Mouse (Mus musculus) hindbrain, postnatal 0 days (tissue): ENCODE measurements around the gene Rai14. TPM values are rescaled to one million over a fixed set of nuclear protein-coding genes. Genes with fewer than 3 reads are reported as not detected.

Experiments
- ATAC-seq: fragments of 200-750 bp; cut with Nextera tagmentation; 2 replicates; pipeline ENCODE4 v1.8.0; 2017; ENCODE audit warnings: mild to moderate bottlenecking, moderate TSS enrichment, moderate library complexity
- DNase-seq: peaks from one replicate; pipeline ENCODE4 v3.0.0-alpha.2; 2015; ENCODE audit warnings: low spot score
- H3K27ac ChIP-seq: fragments of 300-500 bp; sonication (generic); 2 replicates; pipeline ENCODE4 v1.5.1; 2014; ENCODE audit warnings: mild to moderate bottlenecking
- H3K27me3 ChIP-seq: fragments of 300-500 bp; sonication (generic); 2 replicates; pipeline ENCODE4 v1.6.1; 2014; ENCODE audit warnings: low read length, mixed read lengths; ENCODE audit not compliant: insufficient read depth
- H3K36me3 ChIP-seq: fragments of 300-500 bp; sonication (generic); 2 replicates; pipeline ENCODE4 v1.6.1; 2014; ENCODE audit warnings: low read length, mixed read lengths; ENCODE audit not compliant: insufficient read depth
- H3K4me1 ChIP-seq: fragments of 300-500 bp; sonication (generic); 2 replicates; pipeline ENCODE4 v1.6.1; 2014; ENCODE audit warnings: antibody characterized with exemption, low read length, mixed read lengths; ENCODE audit not compliant: insufficient read depth
- H3K4me2 ChIP-seq: fragments of 300-500 bp; sonication (generic); 2 replicates; pipeline ENCODE4 v1.6.1; 2014; ENCODE audit warnings: low read depth, mild to moderate bottlenecking, low read length, moderate library complexity, mixed read lengths
- H3K4me3 ChIP-seq: fragments of 300-500 bp; sonication (generic); 2 replicates; pipeline ENCODE4 v1.5.1; 2014; ENCODE audit warnings: low read length
- H3K9ac ChIP-seq: fragments of 300-500 bp; sonication (generic); replicated peaks from 2 replicates; pipeline ENCODE4 v1.6.1; 2014; ENCODE audit warnings: mild to moderate bottlenecking, low read length, moderate library complexity, mixed read lengths
- H3K9me3 ChIP-seq: fragments of 300-500 bp; sonication (generic); 2 replicates; pipeline ENCODE4 v1.6.1; 2016; ENCODE audit warnings: low read length, mixed read lengths
- CTCF ChIP-seq: IDR thresholded peaks from 2 replicates; pipeline ENCODE4 v1.5.1; 2016; ENCODE audit warnings: antibody characterized with exemption, control low read depth, low read depth
- WGBS: fragments of 180-500 bp; shearing (Covaris S2); extraction: QIAGEN DNeasy Blood & Tissue Kit; methylation state at CpG from one replicate; pipeline ENCODE4 v1.1.7; 2014; 5-methylcytosine and 5-hydroxymethylcytosine counted together
- polyA plus RNA-seq: library from polyadenylated mRNA; unstranded; fragments of >200 nt; fragmentation: Nextera tagmentation; extraction: Ambion mirVana; gene quantifications from 2 replicates; pipeline ENCODE4 v1.2.1, GENCODE M21; 2015
- total RNA-seq: library from RNA; depleted of rRNA; stranded (reverse); fragments of >200 nt; gene quantifications from 2 replicates; pipeline ENCODE4 v1.2.3, GENCODE M21; 2014

Gene Rai14
- total and polyA plus RNA-seq, 2 experiments from 2014 or later = 5.7 to 11.0 TPM

GRCm38 (mm10) chr15:10595408-10595807 is 119.0 kb downstream of the Rai14 start:
- Histone ChIP-seq H3K27me3 (no peaks in the 10 kb centered on the region), H3K27ac (no peak overlapping the region), H3K36me3 (no peaks in the 10 kb centered on the region), H3K4me2 (no peak overlapping the region), H3K4me3 (no peak overlapping the region), H3K4me1 (no peaks in the 10 kb centered on the region), H3K9ac (no peak overlapping the region), H3K9me3 (no peaks in the 10 kb centered on the region)
- DNase-seq (no peak), ATAC-seq (no peak)
- 71% methylated on average over 6 of the region's 6 CpGs for WGBS
- no peak for TF ChIP-seq CTCF

- Histone ChIP-seq H3K27ac (no peak overlapping the region), H3K9ac (no peak overlapping the region), H3K27me3 (no peaks in the 10 kb centered on the region), H3K4me2 (no peak overlapping the region), H3K9me3 (no peaks in the 10 kb centered on the region), H3K4me3 (no peak overlapping the region), H3K4me1 (no peaks in the 10 kb centered on the region), H3K36me3 (no peaks in the 10 kb centered on the region)
- DNase-seq = no peak
- no peak for TF ChIP-seq CTCF
- 87% methylated on average over 10 of the region's 10 CpGs for WGBS
- no peak for ATAC-seq
These were observed 119.5 kb downstream of the Rai14 start for GRCm38 (mm10) chr15:10594910-10595309.

GRCm38 (mm10) chr15:10593094-10593493 is 121.3 kb downstream of the Rai14 start:
- WGBS = 94% methylated on average over 6 of the region's 6 CpGs
- Histone ChIP-seq H3K27ac (no peak overlapping the region), H3K4me3 (no peak overlapping the region), H3K36me3 (no peaks in the 10 kb centered on the region), H3K27me3 (no peaks in the 10 kb centered on the region), H3K9ac (no peak overlapping the region), H3K4me2 (no peak overlapping the region), H3K4me1 (no peaks in the 10 kb centered on the region), H3K9me3 (no peaks in the 10 kb centered on the region)
- no peak for TF ChIP-seq CTCF
- DNase-seq (no peak), ATAC-seq (no peak)

GRCm38 (mm10) chr15:10586565-10586964 is 127.9 kb downstream of the Rai14 start:
- no peaks in the 10 kb centered on the region for H3K9me3 ChIP-seq
- no peak overlapping the region for H3K27ac ChIP-seq
- ATAC-seq (no peak), DNase-seq (no peak)
- no peak overlapping the region for H3K4me2 ChIP-seq
- H3K4me1 ChIP-seq = no peaks in the 10 kb centered on the region
- no peak overlapping the region for H3K4me3 ChIP-seq
- WGBS = 91% methylated on average over 2 of the region's 2 CpGs
- H3K9ac ChIP-seq = no peak overlapping the region
- no peaks in the 10 kb centered on the region for H3K27me3 ChIP-seq
- H3K36me3 ChIP-seq = no peaks in the 10 kb centered on the region
- peak; percentile 37; the same call in 1 of the 2 replicates for TF ChIP-seq CTCF

GRCm38 (mm10) chr15:10584359-10585187 is 129.9 kb downstream of the Rai14 start:
- Histone ChIP-seq H3K36me3 (no peaks in the 10 kb centered on the region), H3K4me1 (no peaks in the 10 kb centered on the region), H3K27ac (no peak overlapping the region), H3K4me3 (no peak overlapping the region), H3K27me3 (no peaks in the 10 kb centered on the region), H3K9me3 (no peaks in the 10 kb centered on the region), H3K4me2 (no peak overlapping the region), H3K9ac (no peak overlapping the region)
- 62% methylated on average over 10 of the region's 10 CpGs for WGBS
- no peak for TF ChIP-seq CTCF
- ATAC-seq (peak; percentile 75; the same call in 1 of the 2 replicates), DNase-seq (peak; percentile 36)

GRCm38 (mm10) chr15:10583408-10583807 is 131.0 kb downstream of the Rai14 start:
- ATAC-seq (peak; percentile 90), DNase-seq (peak; percentile 85)
- Histone ChIP-seq H3K27ac (no peak overlapping the region), H3K4me3 (no peak overlapping the region), H3K36me3 (no peaks in the 10 kb centered on the region), H3K4me2 (no peak overlapping the region), H3K27me3 (no peaks in the 10 kb centered on the region), H3K9ac (no peak overlapping the region), H3K9me3 (no peaks in the 10 kb centered on the region), H3K4me1 (no peaks in the 10 kb centered on the region)
- peak; percentile 80 for TF ChIP-seq CTCF
- 51% methylated on average over 8 of the region's 8 CpGs for WGBS

- no peaks in the 10 kb centered on the region for H3K27me3 ChIP-seq
- H3K36me3 ChIP-seq = no peaks in the 10 kb centered on the region; the same call in 1 of the 2 replicates
- WGBS = 85% methylated on average over 3 of the region's 3 CpGs
- H3K4me2 ChIP-seq = no peak overlapping the region
- H3K9me3 ChIP-seq = no peaks in the 10 kb centered on the region
- no peak for DNase-seq
- no peak overlapping the region for H3K27ac ChIP-seq
- H3K9ac ChIP-seq = no peak overlapping the region
- H3K4me1 ChIP-seq = no peaks in the 10 kb centered on the region
- no peak for TF ChIP-seq CTCF
- no peak overlapping the region for H3K4me3 ChIP-seq
- no peak for ATAC-seq
These were observed 135.3 kb downstream of the Rai14 start for GRCm38 (mm10) chr15:10579159-10579558.
